Mouse (Mus musculus): ENCODE measurements around the gene Naip1.

DNA sequence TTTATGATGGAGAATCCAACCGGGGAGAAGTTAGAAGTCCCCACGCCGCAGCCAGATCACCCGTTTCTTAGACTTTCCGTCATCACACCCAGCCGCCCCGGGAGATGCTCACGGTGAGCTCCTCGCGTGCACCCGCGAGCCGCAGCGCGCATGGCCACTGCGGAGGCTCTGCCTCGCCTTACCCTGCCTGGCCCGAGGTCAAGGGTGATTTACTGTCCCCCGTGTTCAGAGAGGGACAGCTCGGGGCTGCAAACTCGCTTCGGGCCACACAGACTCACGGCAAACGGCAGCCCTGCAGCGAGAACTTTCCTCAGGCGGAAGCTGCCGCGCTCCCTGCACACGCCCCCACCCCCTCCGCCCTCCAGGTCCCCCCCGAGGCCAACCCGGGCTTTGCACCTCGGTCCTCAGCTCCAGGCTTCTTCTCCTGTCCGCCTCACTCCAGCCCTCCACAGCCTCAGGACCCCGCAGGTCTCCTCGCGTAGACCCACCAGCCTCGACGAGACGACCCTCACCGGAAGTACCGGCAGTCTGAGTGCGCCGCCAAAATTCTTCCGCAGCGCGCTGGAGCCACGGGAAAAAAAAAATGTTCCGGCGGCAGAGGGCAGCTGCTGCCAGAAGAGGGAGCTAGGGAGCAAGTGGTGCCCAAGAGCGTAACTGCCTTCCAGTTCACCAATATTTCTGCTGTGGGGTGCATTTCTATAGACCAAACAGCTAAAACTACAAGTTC lies 39.6 kb upstream of the Naip1 start, which contains the start of gene Gtf2h2:
- TF ChIP-seq CTCF (IDR thresholded peaks at IDR 0.05; ENCODE audit: low read depth, low read length), result peak; percentile 78
- TF ChIP-seq TAL1 (conservative IDR thresholded peaks at IDR 0.05; ENCODE audit: low read depth, low read length), result no peak
- TF ChIP-seq GATA2 (IDR thresholded peaks at IDR 0.05; ENCODE audit: borderline replicate concordance, low read depth, low read length), result no peak
